Mouse (Mus musculus): ENCODE measurements around the gene Slc35d1. TPM values are rescaled to one million over a fixed set of nuclear protein-coding genes. Genes with fewer than 3 reads are reported as not detected.

Gene Slc35d1
- polyA plus RNA-seq (2014; fragmentation: Illumina TruSeq; extraction: RNeasy Lipid Tissue Mini Kit (QIAGEN cat#74804); ENCODE audit: low read depth, low replicate concordance) = 6.8 TPM

GRCm38 (mm10) chr4:103214925-103215820, at the start of gene Slc35d1:
Gene Slc35d1 (minus strand): TSS chr4:103215164.

Other genes starting within 250 kb of the Slc35d1 start
- not detected for gene Tctex1d1, start 236.6 kb downstream of the Slc35d1 start, polyA plus RNA-seq (2014; fragmentation: Illumina TruSeq; extraction: RNeasy Lipid Tissue Mini Kit (QIAGEN cat#74804); ENCODE audit: low read depth, low replicate concordance)
- gene Insl5, start 188.3 kb downstream of the Slc35d1 start, polyA plus RNA-seq (2014; fragmentation: Illumina TruSeq; extraction: RNeasy Lipid Tissue Mini Kit (QIAGEN cat#74804); ENCODE audit: low read depth, low replicate concordance) = not detected
- 19.1 TPM for gene Mier1, start 100.8 kb downstream of the Slc35d1 start, polyA plus RNA-seq (2014; fragmentation: Illumina TruSeq; extraction: RNeasy Lipid Tissue Mini Kit (QIAGEN cat#74804); ENCODE audit: low read depth, low replicate concordance)
- 0.60 TPM for gene Wdr78, start 100.6 kb downstream of the Slc35d1 start, polyA plus RNA-seq (2014; fragmentation: Illumina TruSeq; extraction: RNeasy Lipid Tissue Mini Kit (QIAGEN cat#74804); ENCODE audit: low read depth, low replicate concordance)
- gene 4921539E11Rik, start 75.7 kb upstream of the Slc35d1 start, polyA plus RNA-seq (2014; fragmentation: Illumina TruSeq; extraction: RNeasy Lipid Tissue Mini Kit (QIAGEN cat#74804); ENCODE audit: low read depth, low replicate concordance) = not detected
- 39.0 TPM for gene Oma1, start 98.6 kb upstream of the Slc35d1 start, polyA plus RNA-seq (2014; fragmentation: Illumina TruSeq; extraction: RNeasy Lipid Tissue Mini Kit (QIAGEN cat#74804); ENCODE audit: low read depth, low replicate concordance)